Mouse (Mus musculus) gastrocnemius, postnatal 36 days (tissue): ENCODE results near the gene Anapc11. TPM values are rescaled to one million over a fixed set of nuclear protein-coding genes. Genes with fewer than 3 reads are reported as not detected.

Source experiments
- DNase-seq, 2 experiments: peaks; one replicate each; pipeline ENCODE4 v3.0.0; 2022
- intact Hi-C: fragments of 180-260 bp; cut with DNase I; formaldehyde crosslinking; loops from one replicate; pipeline ENCODE4 v1.15.1; 2025
- microRNA-seq, 2 experiments: library from miRNA; unstranded; fragments of <30 nt; microRNA quantifications; one replicate each; pipeline ENCODE4 v1.2.0; 2021
- total RNA-seq, 2 experiments: library from RNA; stranded (reverse); gene quantifications; 2 replicates each; pipeline ENCODE4 v1.2.3; 2021

The Anapc11 gene
- total RNA-seq, 2 experiments from 2014 or later = 44.0 to 50.5 TPM

GRCm38 (mm10) chr11:120634810-120635209, 36.6 kb downstream of the Anapc11 start:
- intact Hi-C loops = no loop called here
- DNase-seq = no peak

GRCm38 (mm10) chr11:120641255-120641654, 43.0 kb downstream of the Anapc11 start:
- intact Hi-C loops = no loop called here
- DNase-seq = no peak

- no peak for DNase-seq
- intact Hi-C loops = no loop called here
Measured at GRCm38 (mm10) chr11:120641869-120642268, 43.6 kb downstream of the Anapc11 start.

GRCm38 (mm10) chr11:120642939-120643600, 44.8 kb downstream of the Anapc11 start:
- intact Hi-C loops = no loop called here
- DNase-seq = no peak

- DNase-seq = peak; percentile 90 to 94
- intact Hi-C loops = no loop called here
Measured at GRCm38 (mm10) chr11:120643601-120643987, 45.4 kb downstream of the Anapc11 start, which contains the start of gene Pycr1. Pycr1 (minus strand) TSS chr11:120643769.

- no peak for DNase-seq
- intact Hi-C loops = loop anchor here (2.0 kb wide), 1 partner anchor 14 kb away; the partner anchor contains the start of gene Mafg
Measured at GRCm38 (mm10) chr11:120647047-120647830, 49.0 kb downstream of the Anapc11 start.

- intact Hi-C loops = no loop called here
- no peak for DNase-seq
Measured at GRCm38 (mm10) chr11:120648001-120648476, 49.8 kb downstream of the Anapc11 start, which contains the start of gene Myadml2. Myadml2 (minus strand) TSS chr11:120648158.

- DNase-seq = no peak
- intact Hi-C loops = no loop called here
Measured at GRCm38 (mm10) chr11:120651872-120652271, 53.7 kb downstream of the Anapc11 start.

GRCm38 (mm10) chr11:120654741-120655140, 56.5 kb downstream of the Anapc11 start:
- intact Hi-C loops = no loop called here
- DNase-seq = no peak

GRCm38 (mm10) chr11:120657301-120657700, 59.1 kb downstream of the Anapc11 start:
- DNase-seq = no peak
- intact Hi-C loops = no loop called here

Small RNA genes lying within 50 kb of the gene (microRNA-seq; reads per million reads assigned to microRNA genes)
- 0 reads per million in 2 experiments for gene Mir6936

Other genes starting within 250 kb of the Anapc11 start
- gene Actg1, start 249.9 kb upstream of the Anapc11 start, total RNA-seq = 100 to 1,000 TPM; 186 to 222 TPM
- under 1 TPM; 0.31 to 0.37 TPM for gene Fscn2, start 236.9 kb upstream of the Anapc11 start, total RNA-seq
- 10 to 100 TPM; 21.7 to 22.9 TPM for gene Faap100, start 219.7 kb upstream of the Anapc11 start, total RNA-seq
- gene Nploc4, start 160.7 kb upstream of the Anapc11 start, total RNA-seq = 10 to 100 TPM; 67.6 to 71.0 TPM
- under 1 TPM in 1 of 2 experiments, not detected in 1; 0.69 TPM for gene Tspan10, start 155.8 kb upstream of the Anapc11 start, total RNA-seq
- under 1 TPM in 1 of 2 experiments, not detected in 1; 0.89 TPM for gene Pde6g, start 144.9 kb upstream of the Anapc11 start, total RNA-seq
- 10 to 100 TPM; 21.4 to 25.6 TPM for gene Oxld1, start 140.4 kb upstream of the Anapc11 start, total RNA-seq
- 1 to 10 TPM; 4.1 to 6.2 TPM for gene Ccdc137, start 140.3 kb upstream of the Anapc11 start, total RNA-seq
- gene Arl16, start 130.8 kb upstream of the Anapc11 start, total RNA-seq = 1 to 10 TPM; 4.8 to 6.3 TPM
- 100 to 1,000 TPM; 142 to 144 TPM for gene Mrpl12, start 113.8 kb upstream of the Anapc11 start, total RNA-seq
- 1 to 10 TPM; 3.7 to 4.5 TPM for gene Slc25a10, start 106.6 kb upstream of the Anapc11 start, total RNA-seq
- under 1 TPM; 0.18 to 0.25 TPM for gene Gcgr, start 67.7 kb upstream of the Anapc11 start, total RNA-seq
- gene Mcrip1, start 48.7 kb upstream of the Anapc11 start, total RNA-seq = 10 to 100 TPM; 19.9 to 23.8 TPM
- gene Ppp1r27, start 47.3 kb upstream of the Anapc11 start, total RNA-seq = 100 to 1,000 TPM; 153 to 173 TPM
- 100 to 1,000 TPM; 174 to 203 TPM for gene P4hb, start 25.2 kb upstream of the Anapc11 start, total RNA-seq
- 10 to 100 TPM; 73.1 to 77.1 TPM for gene Arhgdia, start 16.8 kb upstream of the Anapc11 start, total RNA-seq
- 10 to 100 TPM; 36.1 to 41.5 TPM for gene Alyref, start 56 bp upstream of the Anapc11 start, total RNA-seq
- not detected for gene Npb, start 10.1 kb downstream of the Anapc11 start, total RNA-seq
- gene Pcyt2, start 19.5 kb downstream of the Anapc11 start, total RNA-seq = 10 to 100 TPM; 26.7 to 33.5 TPM
- 1 to 10 TPM; 4.5 TPM for gene Sirt7, start 26.8 kb downstream of the Anapc11 start, total RNA-seq
- 10 to 100 TPM; 48.3 to 53.7 TPM for gene Mafg, start 35.2 kb downstream of the Anapc11 start, total RNA-seq
- gene Pycr1, start 45.3 kb downstream of the Anapc11 start, total RNA-seq = 1 to 10 TPM; 3.2 to 5.8 TPM
- 100 to 1,000 TPM; 129 to 137 TPM for gene Myadml2, start 49.7 kb downstream of the Anapc11 start, total RNA-seq
- not detected for gene Notum, start 62.8 kb downstream of the Anapc11 start, total RNA-seq
- 10 to 100 TPM; 24.4 to 34.0 TPM for gene Aspscr1, start 74.6 kb downstream of the Anapc11 start, total RNA-seq
- gene Cenpx, start 115.3 kb downstream of the Anapc11 start, total RNA-seq = 10 to 100 TPM; 23.2 to 27.0 TPM
- 1 to 10 TPM; 3.7 to 4.1 TPM for gene Lrrc45, start 115.5 kb downstream of the Anapc11 start, total RNA-seq
- under 1 TPM; 0.84 to 0.92 TPM for gene Rac3, start 123.0 kb downstream of the Anapc11 start, total RNA-seq
- 1 to 10 TPM; 4.5 to 9.2 TPM for gene Dcxr, start 128.9 kb downstream of the Anapc11 start, total RNA-seq
- 10 to 100 TPM in 1 of 2 experiments, 1 to 10 TPM in 1; 9.2 to 15.8 TPM for gene Cbr2, start 133.7 kb downstream of the Anapc11 start, total RNA-seq
- gene Hmga1b, start 164.4 kb downstream of the Anapc11 start, total RNA-seq = 10 to 100 TPM; 29.5 to 31.9 TPM
- 1 to 10 TPM; 9.9 to 10.0 TPM for gene Rfng, start 185.8 kb downstream of the Anapc11 start, total RNA-seq
- gene Gps1, start 185.9 kb downstream of the Anapc11 start, total RNA-seq = 10 to 100 TPM; 52.6 to 52.7 TPM
- gene Dus1l, start 198.0 kb downstream of the Anapc11 start, total RNA-seq = 10 to 100 TPM; 31.3 to 32.9 TPM
- gene Fasn, start 226.1 kb downstream of the Anapc11 start, total RNA-seq = 10 to 100 TPM; 12.5 to 20.0 TPM